Mouse (Mus musculus) brain, embryonic 14.5 days (tissue): ENCODE measurements around the gene Prkrip1.

Source experiments
- CTCF ChIP-seq: fragments of 200-500 bp; IDR thresholded peaks from 2 replicates; pipeline ENCODE4 v1.5.1; 2012; ENCODE audit warnings: inconsistent platforms, mild to moderate bottlenecking, moderate library complexity, borderline replicate concordance; ENCODE audit not compliant: insufficient read depth, insufficient read length; ENCODE audit errors: extremely low read depth
- POLR2A ChIP-seq: fragments of 200-500 bp; IDR thresholded peaks from 2 replicates; pipeline ENCODE4 v1.6.1; 2012; ENCODE audit warnings: mild to moderate bottlenecking, inconsistent platforms, borderline replicate concordance; ENCODE audit not compliant: poor library complexity, insufficient read depth, insufficient read length, severe bottlenecking; ENCODE audit errors: extremely low read depth

DNA sequence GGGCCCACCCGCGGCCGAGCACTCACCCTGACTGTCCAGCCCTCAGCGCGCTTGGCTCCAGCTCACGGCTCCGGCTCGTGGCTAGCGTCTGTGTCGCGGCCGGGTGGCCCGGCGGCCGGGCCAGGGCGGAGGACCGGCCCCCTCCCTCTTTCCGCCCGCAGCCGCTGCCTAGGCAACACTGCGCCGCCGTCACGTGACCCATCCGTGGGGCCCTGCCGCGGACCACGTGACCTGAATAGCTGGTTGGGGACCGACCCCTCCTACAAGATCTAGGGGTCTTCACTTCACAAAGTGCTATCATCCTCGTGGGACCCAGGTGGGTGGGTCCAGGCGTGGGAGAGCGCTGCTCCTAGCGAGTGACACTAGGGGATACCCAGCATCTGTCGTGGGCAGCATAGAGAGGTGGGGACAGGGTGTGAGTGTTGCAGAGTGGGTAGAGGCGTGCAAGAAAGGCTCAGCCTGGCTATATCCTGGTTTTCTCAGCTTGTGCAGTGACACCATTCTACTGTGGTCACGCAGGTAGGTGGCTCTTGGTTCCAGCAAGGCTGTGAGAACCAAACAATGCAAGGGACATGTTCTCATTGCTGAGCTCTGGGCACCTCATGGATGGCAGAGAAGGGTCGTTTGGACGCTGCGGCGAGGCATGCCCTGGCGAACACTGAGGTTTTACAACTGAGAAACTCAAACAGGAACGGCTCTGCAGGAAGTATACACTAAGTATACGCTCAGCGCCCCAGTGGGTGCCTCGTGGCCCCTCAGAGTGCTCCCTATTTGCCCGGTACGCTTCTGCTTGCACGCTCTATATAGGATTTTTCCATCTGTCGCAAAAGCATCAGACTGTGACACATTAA, 28.0 kb downstream of the Prkrip1 start, which contains the start of gene Orai2:
- TF ChIP-seq CTCF: no peak
- 0 out of 2 replicates have a peak, but pooled peaks have one; percentile 25 for TF ChIP-seq POLR2A
